Mouse (Mus musculus) 3T3-L1 (cell line): ENCODE results near the gene Pdrg1.

Experiments used
- DNase-seq: peaks from one replicate; pipeline ENCODE4 v3.0.0-alpha.2; 2015; ENCODE audit warnings: low read depth, low spot score

The Pdrg1 gene

GRCm38 (mm10) chr2:153014758-153015593 is at the start of gene Pdrg1:
Pdrg1 (minus strand) TSS chr2:153015427.
- DNase-seq: peak; percentile 97

GRCm38 (mm10) chr2:153064190-153064970 is 49.2 kb upstream of the Pdrg1 start:
- DNase-seq: no peak

- DNase-seq: no peak
These were observed 48.2 kb upstream of the Pdrg1 start for GRCm38 (mm10) chr2:153063394-153063793.

- DNase-seq: no peak
These were observed 45.0 kb upstream of the Pdrg1 start for GRCm38 (mm10) chr2:153060216-153060615.

GRCm38 (mm10) chr2:153058365-153058764 is 43.1 kb upstream of the Pdrg1 start:
- no peak for DNase-seq

- DNase-seq: no peak
These were observed 40.2 kb upstream of the Pdrg1 start for GRCm38 (mm10) chr2:153055270-153055920.

GRCm38 (mm10) chr2:153053896-153054295 is 38.7 kb upstream of the Pdrg1 start:
- no peak for DNase-seq

GRCm38 (mm10) chr2:153052700-153053351 is 37.6 kb upstream of the Pdrg1 start:
- no peak for DNase-seq

- DNase-seq: no peak
These were observed 36.3 kb upstream of the Pdrg1 start for GRCm38 (mm10) chr2:153051537-153051936.

- no peak for DNase-seq
These were observed 35.9 kb upstream of the Pdrg1 start for GRCm38 (mm10) chr2:153051095-153051494.

- no peak for DNase-seq
These were observed 34.8 kb upstream of the Pdrg1 start for GRCm38 (mm10) chr2:153049997-153050358.

- DNase-seq: no peak
These were observed 34.2 kb upstream of the Pdrg1 start for GRCm38 (mm10) chr2:153049288-153049996.

GRCm38 (mm10) chr2:153047828-153048465 is 32.7 kb upstream of the Pdrg1 start:
- peak; percentile 56 for DNase-seq

GRCm38 (mm10) chr2:153045884-153046299 is 30.7 kb upstream of the Pdrg1 start:
- no peak for DNase-seq

- no peak for DNase-seq
These were observed 28.7 kb upstream of the Pdrg1 start for GRCm38 (mm10) chr2:153043886-153044285.

- no peak for DNase-seq
These were observed 21.5 kb upstream of the Pdrg1 start for GRCm38 (mm10) chr2:153036690-153037089.

GRCm38 (mm10) chr2:153033545-153034230 is 18.5 kb upstream of the Pdrg1 start:
- DNase-seq: no peak

GRCm38 (mm10) chr2:153032973-153033372 is 17.7 kb upstream of the Pdrg1 start:
- no peak for DNase-seq

- peak; percentile 27 for DNase-seq
These were observed 17.0 kb upstream of the Pdrg1 start for GRCm38 (mm10) chr2:153032083-153032842.
